Mouse (Mus musculus): ENCODE results near the gene Fam222b. TPM values are rescaled to one million over a fixed set of nuclear protein-coding genes. Genes with fewer than 3 reads are reported as not detected.
A peak's percentile ranks its signal among the peaks of the same experiment; 100 is the strongest.

Fam222b gene
- polyA plus RNA-seq, 1 experiment from 2014 or later = 5.9 TPM

DNA sequence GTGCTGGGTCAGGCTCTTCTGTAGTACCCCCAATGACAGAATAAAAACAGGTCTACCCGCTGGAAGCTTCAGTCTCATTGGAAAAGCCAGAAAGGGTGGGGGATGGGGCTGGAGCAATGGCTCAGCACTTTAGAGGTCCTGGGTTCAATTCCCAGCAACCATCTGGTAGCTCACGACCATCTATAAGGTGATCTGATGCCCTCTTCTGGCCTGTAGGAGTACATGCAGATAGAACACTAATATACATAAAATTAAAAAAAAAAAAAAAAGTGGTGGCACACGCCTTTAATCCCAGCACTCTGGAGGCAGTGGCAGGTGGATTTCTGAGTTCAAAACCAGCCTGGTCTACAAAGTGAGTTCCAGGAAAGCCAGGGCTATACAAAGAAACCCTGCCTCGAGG is 76.9 kb downstream of the Fam222b start:
- no peak overlapping the region for H3K4me3 ChIP-seq (ENCODE audit: low read depth, low read length)
- no peak overlapping the region for H3K9ac ChIP-seq (replicated peaks)
- peaks cover 39% of the 10 kb centered on the region for H3K4me1 ChIP-seq (ENCODE audit: insufficient read depth)
- no peak for ATAC-seq
- 69% methylated on average over 4 of the region's 4 CpGs for WGBS (ENCODE audit: insufficient replicate concordance)
- no peak overlapping the region for H3K27ac ChIP-seq (ENCODE audit: low read depth)
- H3K36me3 ChIP-seq (replicated peaks; ENCODE audit: insufficient read depth, low read length) = peaks cover 3% of the 10 kb centered on the region; the same call in 1 of the 2 replicates
- peak; percentile 11 for DNase-seq
- no peaks in the 10 kb centered on the region for H3K27me3 ChIP-seq (ENCODE audit: insufficient read depth, low read length)
- H3K4me2 ChIP-seq (ENCODE audit: low read depth, low read length) = no peak overlapping the region
- TF ChIP-seq EP300 (IDR thresholded peaks at IDR 0.05; ENCODE audit: low read depth) = no peak
- peak; percentile 49 for TF ChIP-seq CTCF (IDR thresholded peaks at IDR 0.05; ENCODE audit: low read depth)
- H3K9me3 ChIP-seq (ENCODE audit: low read length) = no peaks in the 10 kb centered on the region

DNA sequence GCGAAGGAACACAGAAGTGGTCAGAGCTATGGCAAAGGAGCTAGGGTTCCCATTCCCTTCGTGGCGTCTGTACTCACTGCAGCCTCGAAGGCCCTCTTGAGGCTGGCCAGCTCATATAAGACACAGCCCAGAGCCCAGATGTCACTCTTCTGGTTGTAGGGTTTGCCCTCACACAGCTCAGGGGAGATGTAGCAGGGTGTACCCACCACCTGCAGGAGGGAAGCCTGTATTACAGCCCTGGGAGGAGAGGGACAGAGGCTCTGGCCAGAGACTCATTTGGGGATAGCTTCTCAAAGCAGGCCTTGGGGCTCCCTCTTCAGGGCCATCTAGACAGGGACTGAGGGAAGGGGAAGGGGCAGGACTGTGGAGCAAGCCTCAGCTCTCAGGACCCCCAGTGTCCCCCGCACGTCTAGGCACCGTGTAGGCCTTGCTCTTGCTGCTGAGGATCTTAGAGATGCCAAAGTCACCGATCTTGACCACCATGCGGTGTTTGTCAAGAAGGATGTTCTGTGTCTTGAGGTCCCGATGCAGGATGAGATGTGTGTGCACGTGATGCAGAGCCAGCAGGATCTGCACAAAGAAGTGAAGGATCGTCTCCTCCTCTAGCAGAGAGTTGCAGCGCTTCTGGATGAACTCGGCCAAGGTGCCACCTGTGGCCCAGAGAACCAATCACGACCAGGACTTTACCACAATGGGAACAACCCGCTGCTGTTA is 77.7 kb downstream of the Fam222b start:
- Histone ChIP-seq H3K27me3 (ENCODE audit: insufficient read depth, low read length) (no peaks in the 10 kb centered on the region), H3K4me3 (ENCODE audit: low read depth, low read length) (no peak overlapping the region), H3K4me2 (ENCODE audit: low read depth, low read length) (no peak overlapping the region), H3K27ac (ENCODE audit: low read depth) (no peak overlapping the region), H3K9me3 (ENCODE audit: low read length) (no peaks in the 10 kb centered on the region), H3K9ac (replicated peaks) (no peak overlapping the region), H3K36me3 (replicated peaks; ENCODE audit: insufficient read depth, low read length) (peaks cover 3% of the 10 kb centered on the region; the same call in 1 of the 2 replicates), H3K4me1 (ENCODE audit: insufficient read depth) (peaks cover 34% of the 10 kb centered on the region)
- peak; percentile 33 for DNase-seq
- ATAC-seq = no peak
- peak; percentile 61 for TF ChIP-seq CTCF (IDR thresholded peaks at IDR 0.05; ENCODE audit: low read depth)
- TF ChIP-seq EP300 (IDR thresholded peaks at IDR 0.05; ENCODE audit: low read depth) = no peak
- WGBS (ENCODE audit: insufficient replicate concordance) = 88% methylated on average over 16 of the region's 16 CpGs

DNA sequence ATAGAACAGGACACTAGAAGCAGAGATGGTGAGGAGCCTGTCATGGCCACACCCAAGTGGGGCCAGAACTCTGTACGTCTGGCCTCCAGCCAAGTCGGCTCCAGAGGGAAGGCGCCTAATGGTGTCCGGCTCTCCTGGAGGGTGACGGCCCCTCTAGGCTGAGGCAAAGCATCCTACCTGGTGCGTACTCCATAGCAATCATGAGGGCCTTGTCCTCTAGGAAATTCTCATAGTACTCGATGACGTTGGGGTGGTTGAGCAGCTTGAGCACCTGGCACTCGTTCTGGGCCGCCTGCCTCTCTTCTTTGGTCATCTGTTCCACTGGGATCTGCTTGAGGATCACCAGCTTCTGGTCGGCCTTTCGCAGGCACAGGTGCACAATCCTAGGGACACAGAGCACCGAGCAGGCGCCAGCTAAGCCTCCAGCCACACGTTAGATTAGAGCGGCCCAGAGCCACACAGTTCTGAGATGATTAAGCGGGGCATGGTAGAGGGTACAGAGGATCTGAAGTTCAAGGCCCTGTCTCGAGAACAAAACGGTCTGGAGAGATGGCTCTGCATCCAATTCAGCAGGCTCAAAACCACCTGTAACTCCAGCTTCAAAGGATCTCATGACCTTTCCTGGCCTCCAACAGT is 78.4 kb downstream of the Fam222b start:
- TF ChIP-seq EP300 (IDR thresholded peaks at IDR 0.05; ENCODE audit: low read depth) = no peak

DNA sequence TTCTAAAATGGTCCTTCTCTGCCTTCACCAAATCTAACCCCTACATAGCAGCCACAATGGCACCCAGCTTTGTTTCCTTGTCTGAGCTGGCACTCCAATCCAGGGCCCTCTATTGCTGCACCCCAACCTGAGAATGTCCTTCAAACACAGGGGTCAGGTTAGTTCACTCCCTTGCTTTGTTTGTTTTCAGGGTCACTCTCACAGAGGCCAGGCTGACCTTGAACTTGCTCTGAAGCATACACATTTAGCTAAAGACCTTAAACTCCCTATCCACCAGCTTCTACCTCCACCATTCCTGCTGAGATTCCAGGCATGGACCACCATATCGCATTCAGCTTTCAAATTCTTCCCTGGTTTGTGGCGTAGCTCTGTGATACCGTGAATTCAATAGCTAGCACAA is 80.0 kb downstream of the Fam222b start:
- no peak for ATAC-seq
- H3K4me2 ChIP-seq (ENCODE audit: low read depth, low read length) = no peak overlapping the region
- peak overlapping the region; percentile 45 for H3K27ac ChIP-seq (ENCODE audit: low read depth)
- peaks cover 25% of the 10 kb centered on the region for H3K4me1 ChIP-seq (ENCODE audit: insufficient read depth)
- TF ChIP-seq CTCF (IDR thresholded peaks at IDR 0.05; ENCODE audit: low read depth) (no peak), EP300 (IDR thresholded peaks at IDR 0.05; ENCODE audit: low read depth) (no peak)
- 79% methylated on average over 3 of the region's 3 CpGs for WGBS (ENCODE audit: insufficient replicate concordance)
- no peak for DNase-seq
- H3K4me3 ChIP-seq (ENCODE audit: low read depth, low read length) = no peak overlapping the region
- no peaks in the 10 kb centered on the region for H3K9me3 ChIP-seq (ENCODE audit: low read length)
- H3K9ac ChIP-seq (replicated peaks) = peak overlapping the region; percentile 31; the same call in 1 of the 2 replicates
- H3K27me3 ChIP-seq (ENCODE audit: insufficient read depth, low read length) = no peaks in the 10 kb centered on the region
- H3K36me3 ChIP-seq (replicated peaks; ENCODE audit: insufficient read depth, low read length) = peaks cover 2% of the 10 kb centered on the region; the same call in 1 of the 2 replicates

More for the DNA sequence above, 78.4 kb downstream of the Fam222b start:
- peaks cover 34% of the 10 kb centered on the region for H3K4me1 ChIP-seq (ENCODE audit: insufficient read depth)
- H3K36me3 ChIP-seq (replicated peaks; ENCODE audit: insufficient read depth, low read length) = no peaks in the 10 kb centered on the region
- H3K4me3 ChIP-seq (ENCODE audit: low read depth, low read length) = no peak overlapping the region
- 81% methylated on average over 19 of the region's 19 CpGs for WGBS (ENCODE audit: insufficient replicate concordance)
- H3K9me3 ChIP-seq (ENCODE audit: low read length) = no peaks in the 10 kb centered on the region
- H3K27me3 ChIP-seq (ENCODE audit: insufficient read depth, low read length) = no peaks in the 10 kb centered on the region
- no peak overlapping the region for H3K27ac ChIP-seq (ENCODE audit: low read depth)
- DNase-seq = peak; percentile 31
- ATAC-seq = no peak
- no peak overlapping the region for H3K4me2 ChIP-seq (ENCODE audit: low read depth, low read length)
- no peak overlapping the region for H3K9ac ChIP-seq (replicated peaks)

DNA sequence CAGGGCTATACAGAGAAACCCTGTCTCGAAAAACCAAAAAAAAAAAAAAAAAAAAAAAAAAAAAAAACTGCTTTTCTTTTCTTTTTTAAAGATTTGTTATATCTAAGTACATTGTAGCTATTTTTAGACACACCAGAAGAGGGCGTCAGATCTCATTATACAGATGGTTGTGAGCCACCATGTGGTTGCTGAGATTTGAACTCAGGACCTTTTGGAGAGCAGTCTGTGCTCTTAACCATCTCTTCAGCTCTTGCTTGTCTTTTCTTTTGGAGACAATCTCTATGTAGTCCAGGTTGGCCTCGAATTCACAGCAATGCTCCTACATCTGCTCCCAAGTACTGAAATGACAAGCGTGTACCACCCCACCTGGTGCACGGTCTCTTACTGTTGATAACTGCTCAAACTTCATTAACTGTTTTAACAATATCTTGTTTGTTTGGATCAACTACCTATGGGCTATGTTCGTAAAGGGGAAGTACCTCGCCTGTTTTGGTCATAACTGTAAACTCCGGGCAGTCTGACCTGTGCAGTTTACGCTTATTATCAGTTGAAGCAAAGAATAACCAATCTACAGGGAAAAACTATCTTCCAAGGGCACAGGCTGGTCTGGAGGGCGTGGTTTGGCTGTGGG is 81.4 kb downstream of the Fam222b start:
- peak overlapping the region; percentile 96 for H3K4me2 ChIP-seq (ENCODE audit: low read depth, low read length)
- no peaks in the 10 kb centered on the region for H3K27me3 ChIP-seq (ENCODE audit: insufficient read depth, low read length)
- H3K4me1 ChIP-seq (ENCODE audit: insufficient read depth) = peaks cover 31% of the 10 kb centered on the region
- DNase-seq (no peak), ATAC-seq (no peak)
- H3K4me3 ChIP-seq (ENCODE audit: low read depth, low read length) = peak overlapping the region; percentile 81
- H3K9ac ChIP-seq (replicated peaks) = peak overlapping the region; percentile 84
- peak overlapping the region; percentile 96 for H3K27ac ChIP-seq (ENCODE audit: low read depth)
- H3K36me3 ChIP-seq (replicated peaks; ENCODE audit: insufficient read depth, low read length) = peaks cover 15% of the 10 kb centered on the region
- 1% methylated on average over 9 of the region's 10 CpGs for WGBS (ENCODE audit: insufficient replicate concordance)
- no peaks in the 10 kb centered on the region for H3K9me3 ChIP-seq (ENCODE audit: low read length)
- TF ChIP-seq CTCF (IDR thresholded peaks at IDR 0.05; ENCODE audit: low read depth) (peak; percentile 24), EP300 (IDR thresholded peaks at IDR 0.05; ENCODE audit: low read depth) (peak; percentile 82)

DNA sequence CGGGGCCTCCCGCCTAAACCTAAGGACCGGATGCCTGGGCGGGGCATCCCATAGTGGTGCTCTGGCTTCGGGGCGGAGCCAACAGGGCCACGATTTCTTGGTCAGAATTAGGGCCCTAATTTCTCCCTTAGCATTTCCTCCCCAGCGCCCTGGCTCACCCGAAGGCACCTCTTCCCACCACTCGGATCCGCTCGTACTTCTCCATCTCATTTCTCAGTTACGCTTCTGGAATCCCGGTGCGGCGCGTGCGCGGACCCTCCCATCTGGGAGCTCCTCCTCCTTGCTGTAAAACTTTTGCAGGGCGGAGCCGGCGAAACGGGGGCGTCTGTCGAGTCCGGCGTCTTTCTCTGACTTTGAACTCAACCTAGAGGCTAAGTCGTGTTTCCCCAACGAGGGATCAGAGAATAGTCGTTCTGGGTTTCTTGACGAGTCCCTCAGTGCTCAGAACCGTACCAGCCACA is 82.0 kb downstream of the Fam222b start, which contains the start of the genes Nek8 and Tlcd1:
Gene Nek8 (minus strand): TSS at position 274 of the 461 bp plus-strand sequence.
Gene Tlcd1 (plus strand): TSS at position 310 of the 461 bp plus-strand sequence.
- Histone ChIP-seq H3K4me3 (ENCODE audit: low read depth, low read length) (peak within 1 kb of the TSS; percentile 81), H3K9ac (replicated peaks) (peak within 1 kb of the TSS; percentile 84), H3K27ac (ENCODE audit: low read depth) (peak within 1 kb of the TSS; percentile 96), H3K36me3 (replicated peaks; ENCODE audit: insufficient read depth, low read length) (peaks cover 21% of the 10 kb centered on the region), H3K9me3 (ENCODE audit: low read length) (no peaks in the 10 kb centered on the region), H3K4me2 (ENCODE audit: low read depth, low read length) (peak within 1 kb of the TSS; percentile 96), H3K4me1 (ENCODE audit: insufficient read depth) (peaks cover 36% of the 10 kb centered on the region), H3K27me3 (ENCODE audit: insufficient read depth, low read length) (no peaks in the 10 kb centered on the region)
- ATAC-seq (peak; percentile 50), DNase-seq (peak; percentile 95)
- WGBS (ENCODE audit: insufficient replicate concordance) = under 1% methylated on average over 32 of the region's 32 CpGs
- no peak; the same call in 1 of the 2 replicates for TF ChIP-seq EP300 (IDR thresholded peaks at IDR 0.05; ENCODE audit: low read depth)
- TF ChIP-seq CTCF (IDR thresholded peaks at IDR 0.05; ENCODE audit: low read depth) = no peak

Data from liver, postnatal 0 days (tissue).